Mouse (Mus musculus) intestine, embryonic 16.5 days (tissue): ENCODE data around the gene Krt83. TPM values are rescaled to one million over a fixed set of nuclear protein-coding genes. Genes with fewer than 3 reads are reported as not detected.

Experiments used
- ATAC-seq: fragments of 200-750 bp; cut with Nextera tagmentation; 2 replicates; pipeline ENCODE4 v1.8.0; 2017; ENCODE audit warnings: moderate TSS enrichment, moderate library complexity
- H3K27ac ChIP-seq: fragments of 300-500 bp; sonication (generic); 2 replicates; pipeline ENCODE4 v1.5.1; 2014; ENCODE audit warnings: mild to moderate bottlenecking, low read length
- H3K27me3 ChIP-seq: fragments of 300-500 bp; sonication (generic); replicated peaks from 2 replicates; pipeline ENCODE4 v1.6.1; 2014; ENCODE audit warnings: low read length, control low read depth, mixed read lengths; ENCODE audit not compliant: control insufficient read depth, insufficient read depth
- H3K36me3 ChIP-seq: fragments of 300-500 bp; sonication (generic); 2 replicates; pipeline ENCODE4 v1.6.1; 2014; ENCODE audit warnings: low read length, control low read depth; ENCODE audit not compliant: control insufficient read depth, insufficient read depth
- H3K4me1 ChIP-seq: fragments of 300-500 bp; sonication (generic); 2 replicates; pipeline ENCODE4 v1.6.1; 2014; ENCODE audit warnings: low read length, control low read depth, mixed read lengths; ENCODE audit not compliant: control insufficient read depth, insufficient read depth
- H3K4me2 ChIP-seq: fragments of 300-500 bp; sonication (generic); 2 replicates; pipeline ENCODE4 v1.6.1; 2014; ENCODE audit warnings: low read depth, low read length, control low read depth
- H3K4me3 ChIP-seq: fragments of 300-500 bp; sonication (generic); 2 replicates; pipeline ENCODE4 v1.5.1; 2014; ENCODE audit warnings: mild to moderate bottlenecking, low read length
- H3K9ac ChIP-seq: fragments of 300-500 bp; sonication (generic); 2 replicates; pipeline ENCODE4 v1.6.1; 2014; ENCODE audit warnings: low read depth, low read length
- H3K9me3 ChIP-seq: fragments of 300-500 bp; sonication (generic); 2 replicates; pipeline ENCODE4 v1.6.1; 2016; ENCODE audit warnings: low read length, control low read depth; ENCODE audit not compliant: control insufficient read depth
- WGBS: fragments of 180-500 bp; shearing (Covaris S2); extraction: QIAGEN DNeasy Blood & Tissue Kit; methylation state at CpG from one replicate; pipeline ENCODE4 v1.1.7; 2014; 5-methylcytosine and 5-hydroxymethylcytosine counted together
- polyA plus RNA-seq: library from polyadenylated mRNA; unstranded; fragments of >200 nt; fragmentation: Nextera tagmentation; extraction: Ambion mirVana; gene quantifications from 2 replicates; pipeline ENCODE4 v1.2.1, GENCODE M21; 2015

Krt83 gene
- polyA plus RNA-seq, 1 experiment from 2014 or later: 0.09 TPM

- no peaks in the 10 kb centered on the region for H3K27me3 ChIP-seq
- 0 out of 2 replicates have a peak, but pooled peaks cover 8% of the 10 kb centered on the region for H3K4me1 ChIP-seq
- H3K4me2 ChIP-seq: no peak overlapping the region
- H3K27ac ChIP-seq: no peak overlapping the region
- H3K36me3 ChIP-seq: no peaks in the 10 kb centered on the region
- H3K9me3 ChIP-seq: no peaks in the 10 kb centered on the region
- no peak for ATAC-seq
- H3K9ac ChIP-seq: no peak overlapping the region
- WGBS: 38% methylated on average over 4 of the region's 4 CpGs
- no peak overlapping the region for H3K4me3 ChIP-seq
Observed at GRCm38 (mm10) chr15:101482056-101482455, 9.3 kb downstream of the Krt83 start.

- no peak for ATAC-seq
- H3K36me3 ChIP-seq: no peaks in the 10 kb centered on the region
- 0 out of 2 replicates have a peak, but pooled peaks cover 8% of the 10 kb centered on the region for H3K4me1 ChIP-seq
- no peaks in the 10 kb centered on the region for H3K27me3 ChIP-seq
- 32% methylated on average over 11 of the region's 11 CpGs for WGBS
- no peak overlapping the region for H3K27ac ChIP-seq
- H3K4me2 ChIP-seq: peak overlapping the region; percentile 56
- H3K9ac ChIP-seq: peak overlapping the region; percentile 44
- peak overlapping the region; percentile 40 for H3K4me3 ChIP-seq
- H3K9me3 ChIP-seq: no peaks in the 10 kb centered on the region
Observed at GRCm38 (mm10) chr15:101479666-101480060, 11.6 kb downstream of the Krt83 start.

GRCm38 (mm10) chr15:101479007-101479665, 12.2 kb downstream of the Krt83 start:
- Histone ChIP-seq H3K27ac (no peak overlapping the region), H3K4me1 (0 out of 2 replicates have a peak, but pooled peaks cover 8% of the 10 kb centered on the region), H3K27me3 (no peaks in the 10 kb centered on the region), H3K4me2 (peak overlapping the region; percentile 56), H3K36me3 (no peaks in the 10 kb centered on the region), H3K9ac (peak overlapping the region; percentile 44), H3K9me3 (no peaks in the 10 kb centered on the region), H3K4me3 (peak overlapping the region; percentile 40)
- 5% methylated on average over 31 of the region's 31 CpGs for WGBS
- ATAC-seq: peak; percentile 16; the same call in 1 of the 2 replicates

- Histone ChIP-seq H3K4me2 (no peak within 1 kb of the TSS), H3K27me3 (no peaks in the 10 kb centered on the region), H3K9me3 (no peaks in the 10 kb centered on the region), H3K27ac (no peak within 1 kb of the TSS), H3K4me3 (no peak within 1 kb of the TSS), H3K4me1 (no peaks in the 10 kb centered on the region), H3K9ac (no peak within 1 kb of the TSS), H3K36me3 (no peaks in the 10 kb centered on the region)
- ATAC-seq: peak; percentile 38
- 24% methylated on average over 10 of the region's 10 CpGs for WGBS
Observed at GRCm38 (mm10) chr15:101472952-101473528, 18.3 kb downstream of the Krt83 start, which contains the start of gene Krt86. Gene Krt86, plus strand, starts transcription at chr15:101473478.

- 82% methylated on average over 4 of the region's 4 CpGs for WGBS
- Histone ChIP-seq H3K27ac (no peak overlapping the region), H3K9ac (no peak overlapping the region), H3K4me3 (no peak overlapping the region), H3K27me3 (no peaks in the 10 kb centered on the region), H3K9me3 (no peaks in the 10 kb centered on the region), H3K4me1 (no peaks in the 10 kb centered on the region), H3K4me2 (no peak overlapping the region), H3K36me3 (no peaks in the 10 kb centered on the region)
- no peak for ATAC-seq
Observed at GRCm38 (mm10) chr15:101469093-101469492, 22.2 kb downstream of the Krt83 start.

GRCm38 (mm10) chr15:101463651-101464050, 27.7 kb downstream of the Krt83 start, which contains the start of gene Krt81:
Gene Krt81, minus strand, starts transcription at chr15:101463751.
- 81% methylated on average over 13 of the region's 13 CpGs for WGBS
- H3K4me2 ChIP-seq: no peak within 1 kb of the TSS
- no peak within 1 kb of the TSS for H3K27ac ChIP-seq
- H3K4me1 ChIP-seq: no peaks in the 10 kb centered on the region
- no peaks in the 10 kb centered on the region for H3K27me3 ChIP-seq
- no peaks in the 10 kb centered on the region for H3K9me3 ChIP-seq
- no peaks in the 10 kb centered on the region for H3K36me3 ChIP-seq
- H3K9ac ChIP-seq: no peak within 1 kb of the TSS
- no peak for ATAC-seq
- H3K4me3 ChIP-seq: no peak within 1 kb of the TSS

GRCm38 (mm10) chr15:101459283-101459682, 32.0 kb downstream of the Krt83 start:
- no peak for ATAC-seq
- no peak overlapping the region for H3K4me2 ChIP-seq

GRCm38 (mm10) chr15:101458361-101458930, 32.9 kb downstream of the Krt83 start:
- Histone ChIP-seq H3K9ac (no peak overlapping the region), H3K4me1 (no peaks in the 10 kb centered on the region), H3K27ac (no peak overlapping the region), H3K4me2 (no peak overlapping the region), H3K9me3 (0 out of 2 replicates have a peak, but pooled peaks cover 2% of the 10 kb centered on the region), H3K27me3 (no peaks in the 10 kb centered on the region), H3K36me3 (no peaks in the 10 kb centered on the region), H3K4me3 (no peak overlapping the region)
- 58% methylated on average over 16 of the region's 16 CpGs for WGBS
- no peak for ATAC-seq

More at GRCm38 (mm10) chr15:101459283-101459682, 32.0 kb downstream of the Krt83 start:
- H3K27ac ChIP-seq: no peak overlapping the region
- H3K36me3 ChIP-seq: no peaks in the 10 kb centered on the region
- H3K4me1 ChIP-seq: no peaks in the 10 kb centered on the region
- H3K9ac ChIP-seq: no peak overlapping the region
- 74% methylated on average over 14 of the region's 14 CpGs for WGBS
- no peaks in the 10 kb centered on the region for H3K27me3 ChIP-seq
- H3K9me3 ChIP-seq: 0 out of 2 replicates have a peak, but pooled peaks cover 2% of the 10 kb centered on the region
- no peak overlapping the region for H3K4me3 ChIP-seq

GRCm38 (mm10) chr15:101455891-101456290, 35.4 kb downstream of the Krt83 start:
- WGBS: 87% methylated on average over 6 of the region's 6 CpGs
- H3K27me3 ChIP-seq: no peaks in the 10 kb centered on the region
- no peak for ATAC-seq
- no peak overlapping the region for H3K9ac ChIP-seq
- H3K4me1 ChIP-seq: no peaks in the 10 kb centered on the region
- H3K27ac ChIP-seq: no peak overlapping the region
- H3K4me3 ChIP-seq: no peak overlapping the region
- no peaks in the 10 kb centered on the region for H3K36me3 ChIP-seq
- 0 out of 2 replicates have a peak, but pooled peaks cover 2% of the 10 kb centered on the region for H3K9me3 ChIP-seq
- H3K4me2 ChIP-seq: no peak overlapping the region
